Mouse (Mus musculus) embryo, embryonic 11.5 days (tissue): Measurements from ENCODE around the gene Sgk1.

Source experiments
- DNase-seq: peaks from one replicate; pipeline ENCODE4 v3.0.0-alpha.2; 2012; ENCODE audit warnings: low read depth, low spot score

Gene Sgk1

DNA sequence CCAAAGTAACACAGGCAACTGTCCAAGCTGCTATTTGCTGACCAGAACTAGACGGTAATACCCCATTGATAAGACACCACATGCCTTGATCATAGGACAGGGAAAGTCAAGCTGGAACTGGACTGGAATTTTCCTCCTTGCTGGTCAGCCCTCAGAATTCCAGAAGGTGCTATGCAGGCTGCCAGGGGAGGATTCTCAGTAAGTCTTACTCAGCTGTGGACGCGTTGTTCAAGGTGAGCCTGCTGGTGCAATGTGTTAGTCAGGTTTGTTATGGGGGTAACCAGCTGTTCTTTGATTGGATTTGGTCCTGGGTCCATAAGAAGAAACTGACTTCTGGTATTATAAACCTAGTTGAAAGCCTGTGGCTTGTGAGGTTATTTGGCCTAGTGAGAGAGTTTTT lies 92.8 kb downstream of the Sgk1 start:
- DNase-seq, result no peak

- no peak for DNase-seq
Measured at GRCm38 (mm10) chr10:21975384-21975783, 93.4 kb downstream of the Sgk1 start.

- DNase-seq, result no peak
Measured at GRCm38 (mm10) chr10:21976253-21976652, 94.3 kb downstream of the Sgk1 start.

GRCm38 (mm10) chr10:21978421-21978820 lies 96.4 kb downstream of the Sgk1 start:
- no peak for DNase-seq

GRCm38 (mm10) chr10:21979286-21979965 lies 97.4 kb downstream of the Sgk1 start:
- no peak for DNase-seq

- no peak for DNase-seq
Measured at GRCm38 (mm10) chr10:21980780-21981435, 98.9 kb downstream of the Sgk1 start.

- DNase-seq, result no peak
Measured at GRCm38 (mm10) chr10:21982303-21982702, 100.3 kb downstream of the Sgk1 start.

DNA sequence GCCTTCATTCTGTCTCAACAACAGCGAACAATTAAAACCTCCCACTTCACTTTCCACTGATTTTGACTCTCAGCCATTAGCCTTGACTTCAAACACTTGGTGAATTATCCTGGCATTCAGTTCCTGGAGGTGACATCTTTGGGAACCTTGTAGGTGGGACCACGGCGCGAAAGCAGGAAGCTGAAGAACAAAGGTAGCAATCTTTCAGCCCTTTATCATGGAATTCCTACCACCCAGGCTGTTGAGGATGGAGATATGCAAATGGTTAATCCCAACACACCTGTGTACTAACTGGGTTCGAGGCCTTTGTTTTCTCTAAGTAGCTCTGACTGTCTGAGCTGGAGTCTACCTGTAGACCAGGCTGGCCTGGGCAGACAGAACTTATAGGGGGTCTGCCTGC lies 106.5 kb downstream of the Sgk1 start:
- no peak for DNase-seq

DNA sequence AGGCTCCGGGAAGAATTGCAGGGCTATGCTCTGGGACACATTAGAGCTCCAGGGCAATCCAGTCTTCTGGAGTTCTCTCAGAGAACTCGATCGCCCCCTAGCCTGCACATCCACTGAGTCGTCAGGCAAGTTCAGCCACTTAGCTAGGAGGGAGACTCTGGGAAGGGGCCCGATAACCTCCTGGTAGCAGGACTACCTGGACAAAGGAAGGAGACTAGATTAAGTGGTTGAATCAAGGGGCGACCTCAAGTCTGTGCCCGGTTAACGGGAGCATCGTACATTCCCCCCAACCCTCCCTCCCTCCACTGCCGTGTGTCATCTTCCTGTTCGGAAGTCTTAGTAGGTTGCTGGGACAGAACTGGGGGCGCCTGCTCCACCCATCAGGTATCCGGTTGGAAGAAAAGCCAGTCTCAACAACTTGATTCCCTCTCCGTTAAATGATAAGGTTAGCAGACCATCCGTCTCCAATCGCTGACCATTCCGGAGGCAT lies 109.4 kb downstream of the Sgk1 start:
- peak; percentile 66 for DNase-seq

GRCm38 (mm10) chr10:21991986-21992833 lies 110.2 kb downstream of the Sgk1 start:
- DNase-seq, result no peak

DNA sequence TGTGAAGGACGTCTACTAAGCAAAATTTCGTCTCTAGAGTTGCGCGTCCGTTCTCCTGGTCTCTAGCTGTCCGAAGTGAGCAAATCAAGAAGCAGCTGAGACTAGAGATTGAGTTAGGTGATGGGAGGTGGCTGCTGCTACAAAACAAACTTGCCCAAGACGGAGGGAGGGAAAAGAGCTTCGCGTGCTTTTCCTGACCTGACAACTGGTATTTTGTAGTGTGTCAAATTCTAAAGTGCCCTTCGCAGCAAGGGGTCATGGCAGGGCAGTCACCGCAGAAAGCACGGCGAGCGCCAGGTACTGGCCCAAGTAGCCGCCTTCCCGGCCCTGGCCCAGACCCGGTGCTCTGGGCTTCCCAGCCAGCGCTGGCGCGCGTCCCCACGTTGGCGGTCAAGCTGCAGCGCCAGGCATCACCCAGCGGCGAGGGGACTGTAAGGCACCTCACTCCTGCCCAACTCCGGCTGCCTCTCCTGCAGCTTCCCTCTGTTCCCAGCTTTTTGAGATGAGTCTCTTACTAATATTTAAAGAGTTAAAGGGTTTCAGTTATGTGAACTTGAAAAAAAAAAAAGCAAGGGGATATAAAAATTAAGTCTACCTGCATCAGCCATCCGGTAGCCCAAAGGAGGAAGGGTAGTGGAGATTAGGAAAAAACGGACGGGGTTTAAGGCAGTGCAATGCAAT lies 111.0 kb downstream of the Sgk1 start:
- DNase-seq, result peak; percentile 51

GRCm38 (mm10) chr10:21993515-21994373 lies 111.8 kb downstream of the Sgk1 start:
- peak; percentile 43 for DNase-seq

DNA sequence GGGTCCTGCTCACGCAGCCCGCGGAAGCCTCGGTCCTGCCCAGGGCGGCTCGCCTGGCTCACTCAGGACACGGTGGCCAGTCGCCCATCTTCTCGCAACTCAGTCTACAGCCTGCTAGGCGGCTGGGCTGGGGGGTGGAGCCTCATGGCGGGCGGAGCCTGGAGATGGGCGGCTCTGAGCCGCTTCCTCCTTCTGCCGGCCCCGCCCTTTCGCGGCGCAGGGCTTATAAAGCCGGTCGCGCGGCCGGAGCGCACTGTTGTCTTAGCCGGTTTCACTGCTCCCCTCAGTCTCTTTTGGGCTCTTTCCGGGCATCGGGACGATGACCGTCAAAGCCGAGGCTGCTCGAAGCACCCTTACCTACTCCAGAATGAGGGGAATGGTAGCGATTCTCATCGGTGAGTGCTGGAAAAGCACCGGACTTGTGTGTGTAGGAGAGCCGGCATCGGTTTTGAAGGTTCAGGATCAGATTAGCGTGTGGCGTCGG lies 112.5 kb downstream of the Sgk1 start:
- peak; percentile 89 for DNase-seq

- peak; percentile 71 for DNase-seq
Measured at GRCm38 (mm10) chr10:21995221-21995620, 113.2 kb downstream of the Sgk1 start.

- DNase-seq, result peak; percentile 59
Measured at GRCm38 (mm10) chr10:21995661-21996308, 113.8 kb downstream of the Sgk1 start.

GRCm38 (mm10) chr10:21996660-21997447 lies 114.9 kb downstream of the Sgk1 start:
- DNase-seq, result no peak

DNA sequence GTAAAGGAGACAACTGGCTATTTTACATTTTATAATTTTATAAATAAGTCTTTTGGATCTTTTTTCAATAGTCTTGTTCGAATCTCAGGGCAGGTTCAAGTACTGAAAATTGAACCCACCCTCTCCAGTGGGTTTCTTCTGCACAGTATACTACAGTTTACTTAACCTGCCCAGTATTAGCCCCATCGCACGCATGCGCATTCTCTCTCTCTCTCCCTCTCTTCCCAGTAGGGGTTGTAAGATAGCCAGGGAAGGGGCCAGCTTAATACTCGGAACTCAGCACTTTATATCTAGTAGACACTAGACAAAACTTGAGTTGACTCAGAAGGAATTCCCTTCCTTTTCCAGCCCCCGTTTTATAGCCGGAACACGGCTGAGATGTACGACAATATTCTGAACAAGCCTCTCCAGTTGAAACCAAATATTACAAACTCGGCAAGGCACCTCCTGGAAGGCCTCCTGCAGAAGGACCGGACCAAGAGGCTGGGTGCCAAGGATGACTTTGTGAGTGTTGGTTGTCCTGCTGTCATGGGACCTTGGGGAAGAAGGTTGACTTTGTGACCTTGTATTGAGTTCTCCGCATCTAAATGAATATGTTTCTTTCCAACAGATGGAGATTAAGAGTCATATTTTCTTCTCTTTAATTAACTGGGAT lies 115.7 kb downstream of the Sgk1 start:
- DNase-seq, result no peak

GRCm38 (mm10) chr10:21998503-21999180 lies 116.7 kb downstream of the Sgk1 start:
- no peak for DNase-seq
